Mouse (Mus musculus) G1E (cell line): ENCODE measurements around the gene Rab7b.

Source experiments
- CTCF ChIP-seq: IDR thresholded peaks from 2 replicates; pipeline ENCODE4 v1.5.1; 2012; ENCODE audit warnings: low read depth, low read length, inconsistent platforms, mixed read lengths
- GATA1 ChIP-seq: IDR thresholded peaks from 2 replicates; pipeline ENCODE4 v1.6.1; 2012; ENCODE audit warnings: borderline replicate concordance, low read length, inconsistent platforms, mixed read lengths

DNA sequence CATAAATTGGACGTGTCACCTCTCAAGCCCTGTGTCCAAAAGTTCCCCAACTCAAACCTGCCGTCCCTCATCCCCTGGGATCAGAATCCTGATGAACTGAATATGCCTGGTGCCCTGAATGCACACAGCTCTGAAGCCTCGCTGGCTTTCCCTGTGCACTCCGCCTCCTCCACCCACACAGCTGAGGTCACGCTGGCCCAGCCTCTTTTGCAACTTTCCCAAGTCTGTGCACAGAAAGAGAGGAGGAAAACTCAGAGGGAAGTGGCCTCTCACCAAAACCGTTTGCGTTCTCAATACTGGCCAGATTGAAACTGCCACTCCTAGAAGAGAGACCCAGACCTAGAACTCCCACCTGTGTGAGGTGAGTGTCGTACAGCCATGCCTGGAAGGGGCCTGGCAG is at the start of gene Rab7b:
- TF ChIP-seq GATA1 = no peak
- no peak for TF ChIP-seq CTCF
